Mouse (Mus musculus): ENCODE results near the gene Ccdc93. TPM values are rescaled to one million over a fixed set of nuclear protein-coding genes. Genes with fewer than 3 reads are reported as not detected.

Gene Ccdc93
- total RNA-seq, 2 experiments from 2014 or later, result 14.0 to 14.5 TPM

DNA sequence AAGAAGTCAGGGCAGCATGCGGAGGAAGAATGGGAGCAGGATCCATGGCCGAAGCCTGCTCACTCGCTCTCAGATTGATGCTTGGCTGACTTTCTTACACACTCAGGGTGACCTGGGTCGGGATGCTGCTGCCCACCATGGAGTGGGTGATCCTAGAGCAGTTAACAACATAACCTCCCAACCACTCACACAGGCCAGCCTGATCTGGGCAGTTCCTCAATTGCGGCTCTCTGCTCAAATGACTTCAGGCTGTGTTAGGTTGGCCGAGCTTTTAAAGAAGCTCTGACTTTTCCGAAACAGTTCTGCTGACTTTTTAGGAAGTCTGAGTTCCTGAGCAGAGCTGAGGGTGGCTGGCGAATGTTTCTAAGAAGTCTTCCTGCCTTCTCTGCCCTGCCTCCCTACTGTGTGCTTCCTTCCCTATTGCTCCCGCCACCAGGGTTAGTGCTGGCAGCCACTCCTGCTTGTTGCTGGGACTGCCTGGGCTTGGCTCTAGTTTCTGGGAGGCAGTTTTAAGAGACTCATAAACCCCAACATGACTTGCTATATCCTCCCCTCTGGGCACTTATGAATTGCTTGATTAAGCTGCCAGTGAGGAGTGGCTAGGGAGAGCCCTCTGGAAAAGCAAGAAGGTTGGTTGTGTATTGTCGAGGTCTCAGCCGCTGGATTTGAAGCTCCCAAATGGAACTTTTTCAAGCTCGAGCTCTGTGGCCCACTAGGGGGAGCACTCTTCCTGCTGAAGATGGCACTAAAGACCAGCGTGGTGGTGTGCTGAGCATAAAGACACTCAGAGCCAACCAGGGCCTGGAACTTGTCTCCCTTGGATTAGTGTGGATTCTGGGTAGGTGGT is 9.9 kb downstream of the Ccdc93 start:
- no peak for DNase-seq (ENCODE audit: low spot score)
- intact Hi-C loops (cut with DNase I), result loop anchor here (5.0 kb wide), 2 partner anchors 47 to 127 kb away; partner anchors contain the start of gene Ddx18

DNA sequence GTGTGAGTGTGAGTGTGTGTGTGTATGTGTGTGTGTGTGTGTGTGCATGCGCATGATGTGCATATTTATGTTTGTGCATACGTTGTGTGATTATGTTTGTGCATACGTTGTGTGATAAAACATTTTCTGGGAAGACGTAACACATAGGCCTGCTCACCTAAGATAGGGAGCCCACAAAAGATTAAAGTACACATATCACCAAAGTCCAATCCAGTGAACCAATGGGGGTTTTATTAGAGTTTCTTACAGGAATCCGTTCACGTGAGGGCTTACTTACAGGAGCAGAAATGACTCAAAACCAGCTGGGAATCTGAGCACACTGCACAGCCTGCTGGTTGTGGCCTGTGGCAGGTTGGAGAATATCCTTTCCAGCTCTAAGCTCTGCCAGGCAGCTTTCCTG is 13.3 kb downstream of the Ccdc93 start:
- intact Hi-C loops (cut with DNase I), result loop anchor here (5.0 kb wide), 2 partner anchors 43 to 123 kb away; partner anchors contain the start of gene Ddx18
- DNase-seq (ENCODE audit: low spot score), result no peak

DNA sequence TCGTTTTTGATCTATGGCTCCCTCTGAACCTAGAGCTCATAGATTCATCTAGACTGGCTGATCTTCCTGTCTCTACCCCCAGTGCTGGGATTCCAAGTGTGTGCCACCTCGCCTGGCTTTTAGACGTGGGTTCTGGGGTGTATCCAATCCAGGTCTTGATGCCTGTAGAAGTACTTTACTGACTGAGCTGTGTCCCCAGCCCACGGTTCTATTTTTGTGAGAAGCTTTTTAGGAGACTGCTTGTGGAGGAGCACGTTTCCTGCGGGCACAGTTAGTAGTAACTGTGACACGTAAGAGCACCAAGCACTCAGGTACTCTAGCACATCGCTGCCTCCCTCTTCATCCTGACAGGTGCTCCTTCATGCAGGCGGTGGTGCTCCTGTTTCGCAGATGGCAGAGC is 16.4 kb downstream of the Ccdc93 start:
- intact Hi-C loops (cut with DNase I), result no loop called here
- DNase-seq (ENCODE audit: low spot score), result no peak

DNA sequence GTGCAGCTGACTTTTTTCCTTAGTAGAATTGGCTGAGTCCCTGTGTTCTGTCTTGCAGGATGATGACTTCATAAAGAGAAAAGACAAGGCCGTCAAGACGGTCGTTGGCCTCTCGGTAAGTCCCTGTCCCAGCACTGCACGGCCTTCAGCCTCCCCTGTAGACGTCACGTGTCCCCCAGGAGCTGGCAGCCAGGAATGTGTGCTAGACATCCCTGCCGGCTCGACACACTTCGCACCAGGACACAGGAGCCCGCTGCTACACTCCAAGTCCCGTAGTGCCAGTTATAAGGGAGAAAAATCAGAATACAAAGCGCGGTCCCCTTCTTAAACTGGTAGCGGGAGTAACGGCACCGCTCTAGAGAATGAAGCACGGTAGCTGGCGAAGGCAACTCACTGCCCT is 17.3 kb downstream of the Ccdc93 start:
- intact Hi-C loops (cut with DNase I), result no loop called here

DNA sequence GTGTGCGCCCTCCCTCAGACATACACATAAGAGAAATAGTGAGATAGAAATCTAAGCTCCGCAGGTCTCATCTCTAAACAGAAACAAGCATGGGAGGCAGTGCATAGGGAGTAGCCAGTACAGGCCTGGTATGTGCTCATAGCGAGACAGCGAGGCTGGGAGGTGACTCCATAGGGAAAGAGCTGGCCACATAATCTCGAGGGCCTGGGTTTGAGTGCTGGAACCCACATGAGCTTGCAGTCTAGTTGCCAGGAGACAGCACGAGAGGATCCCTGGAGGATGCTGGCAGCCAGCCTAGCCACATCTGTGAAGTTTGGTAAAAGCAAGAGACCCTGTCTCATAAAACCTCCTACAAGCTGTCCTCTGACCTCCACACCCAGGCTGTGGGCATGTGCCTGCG is 20.2 kb downstream of the Ccdc93 start:
- intact Hi-C loops (cut with DNase I), result no loop called here
- DNase-seq (ENCODE audit: low spot score), result no peak

More for the DNA sequence above, 17.3 kb downstream of the Ccdc93 start:
- DNase-seq (ENCODE audit: low spot score), result no peak

DNA sequence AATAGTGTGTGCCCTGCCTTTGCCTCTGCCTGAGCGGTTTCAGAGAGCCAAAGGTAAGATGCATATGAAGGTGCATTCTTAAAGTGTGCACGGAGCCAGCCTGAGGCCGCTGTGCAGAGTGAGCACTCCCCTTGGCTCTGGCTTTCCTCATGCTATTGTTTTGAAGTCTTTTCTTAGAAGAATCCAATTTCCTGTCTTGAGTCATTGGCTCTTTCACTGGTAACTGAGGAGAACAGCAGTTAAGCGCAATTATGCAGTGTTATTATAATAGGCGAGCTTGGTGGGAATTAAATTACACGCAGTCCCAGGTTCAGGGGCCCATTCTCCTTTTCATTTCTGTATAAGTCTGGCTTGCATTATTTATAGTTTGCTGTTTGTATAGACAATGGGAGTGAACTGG is 21.6 kb downstream of the Ccdc93 start:
- intact Hi-C loops (cut with DNase I), result no loop called here
- no peak for DNase-seq (ENCODE audit: low spot score)

DNA sequence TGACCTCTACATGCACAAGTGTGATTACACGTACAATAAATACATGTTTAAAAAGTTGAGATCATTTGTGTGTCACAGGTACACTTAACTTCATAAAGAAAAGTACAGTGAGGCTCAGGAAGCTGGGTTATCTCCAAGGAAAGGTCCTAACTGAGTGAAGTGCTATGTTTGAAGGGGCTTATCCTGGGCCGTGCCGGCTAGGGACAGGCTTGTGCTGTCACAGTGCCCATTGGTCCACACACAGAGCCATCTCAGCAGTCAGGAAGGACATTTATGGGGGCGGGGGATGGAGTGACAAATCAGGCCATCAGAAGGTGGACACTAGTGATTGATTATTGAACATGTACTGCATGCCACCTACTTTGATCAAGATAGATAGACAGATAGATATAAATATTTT is 22.2 kb downstream of the Ccdc93 start:
- DNase-seq (ENCODE audit: low spot score), result no peak
- intact Hi-C loops (cut with DNase I), result no loop called here

DNA sequence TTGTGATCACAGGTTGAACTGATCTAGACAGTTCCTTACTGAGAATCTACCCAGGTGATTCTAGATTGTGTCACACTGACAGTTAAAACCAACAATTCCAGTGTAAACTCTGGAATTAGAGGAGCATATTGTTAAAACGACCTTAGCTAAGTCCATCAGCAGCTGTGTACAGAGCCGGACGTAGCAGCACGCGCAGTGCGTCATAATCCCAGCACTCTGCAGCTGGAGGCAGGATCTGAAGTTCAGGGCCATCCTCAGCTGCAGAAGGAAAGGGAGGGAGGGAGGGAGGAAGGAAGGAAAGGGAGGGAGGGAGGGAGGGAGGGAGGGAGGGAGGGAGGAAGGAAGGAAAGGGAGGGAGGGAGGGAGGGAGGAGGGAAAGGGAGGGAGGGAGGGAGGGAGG is 24.1 kb downstream of the Ccdc93 start:
- no peak for DNase-seq (ENCODE audit: low spot score)
- intact Hi-C loops (cut with DNase I), result no loop called here

DNA sequence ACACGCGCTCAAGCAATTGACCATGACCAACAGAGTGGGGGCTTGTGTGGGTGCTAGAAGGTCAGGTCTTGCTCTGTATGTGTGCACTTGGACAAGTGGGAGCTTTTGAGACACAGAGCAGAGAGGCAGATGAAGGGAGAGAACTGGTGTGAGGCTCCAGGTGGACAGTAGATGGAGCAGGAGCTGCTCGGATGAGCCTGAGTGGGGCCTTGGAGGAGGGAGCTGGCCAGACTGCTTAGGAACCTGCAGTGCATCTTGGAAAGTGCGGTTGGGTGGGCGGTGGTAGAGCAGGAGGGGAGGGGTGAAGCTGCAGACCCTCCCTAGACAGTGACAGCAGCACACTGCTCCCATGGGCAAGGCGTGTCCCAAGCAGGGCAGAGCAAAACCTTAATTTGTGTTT is 29.2 kb downstream of the Ccdc93 start:
- DNase-seq (ENCODE audit: low spot score), result no peak
- intact Hi-C loops (cut with DNase I), result no loop called here

DNA sequence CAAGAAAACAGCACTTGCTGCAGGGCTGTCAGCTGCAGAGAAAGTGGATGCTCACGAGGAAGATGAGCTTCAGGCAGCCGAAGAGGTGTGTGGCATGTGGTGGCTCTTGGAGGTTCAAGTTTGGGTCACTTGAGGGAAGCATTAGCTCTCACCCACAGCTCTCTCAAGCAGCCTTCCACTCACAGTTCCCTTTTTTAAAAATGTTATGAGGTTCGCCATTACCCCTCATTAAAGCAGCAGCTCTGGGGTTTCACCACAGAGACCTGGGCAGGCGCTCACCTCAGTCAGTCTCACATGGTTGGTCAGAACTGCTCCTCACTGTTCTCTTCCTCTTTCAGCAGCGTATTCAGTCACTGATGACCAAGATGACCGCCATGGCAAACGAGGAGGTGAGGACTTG is 31.0 kb downstream of the Ccdc93 start:
- intact Hi-C loops (cut with DNase I), result no loop called here
- no peak for DNase-seq (ENCODE audit: low spot score)

DNA sequence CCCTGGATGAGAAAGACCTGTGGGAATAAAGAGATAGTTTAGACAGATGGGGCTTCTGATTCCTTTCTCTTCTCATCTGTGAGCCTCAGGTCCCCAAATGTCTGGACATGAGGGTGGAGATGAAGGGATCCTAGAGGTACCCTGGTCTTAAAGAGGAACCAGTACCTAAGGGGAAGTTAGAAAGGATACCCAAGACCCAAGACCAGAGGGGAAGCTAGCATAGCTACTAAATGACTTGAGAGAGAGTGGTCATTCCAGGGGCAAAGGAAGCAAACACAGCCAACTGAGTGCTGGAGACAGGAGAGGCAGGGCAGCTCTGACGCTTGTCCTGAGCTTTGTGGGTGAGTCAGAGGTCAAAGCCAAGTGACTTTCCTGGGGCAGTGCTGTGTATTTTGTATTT is 31.8 kb downstream of the Ccdc93 start:
- intact Hi-C loops (cut with DNase I), result no loop called here
- DNase-seq (ENCODE audit: low spot score), result no peak

DNA sequence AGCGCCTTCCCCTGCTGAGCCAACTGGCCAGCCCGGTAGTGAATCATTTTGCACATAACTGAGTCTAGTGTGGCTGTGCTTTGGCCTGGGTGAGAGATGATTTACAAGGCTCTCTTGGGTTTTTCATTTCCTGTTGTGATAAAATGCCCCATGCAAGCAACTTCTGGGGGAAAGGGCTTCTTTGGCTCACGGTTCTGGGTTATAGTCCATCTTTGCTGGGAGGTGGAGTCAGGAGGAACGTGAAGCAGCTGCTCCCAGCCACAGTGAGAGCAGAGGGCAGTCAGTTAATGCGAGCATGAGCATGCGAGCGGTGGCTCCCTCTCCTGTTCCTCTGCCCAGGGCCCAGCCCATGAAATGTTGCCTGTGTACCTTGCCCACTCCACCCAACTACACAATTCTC is 33.0 kb downstream of the Ccdc93 start:
- intact Hi-C loops (cut with DNase I), result no loop called here
- no peak for DNase-seq (ENCODE audit: low spot score)

DNA sequence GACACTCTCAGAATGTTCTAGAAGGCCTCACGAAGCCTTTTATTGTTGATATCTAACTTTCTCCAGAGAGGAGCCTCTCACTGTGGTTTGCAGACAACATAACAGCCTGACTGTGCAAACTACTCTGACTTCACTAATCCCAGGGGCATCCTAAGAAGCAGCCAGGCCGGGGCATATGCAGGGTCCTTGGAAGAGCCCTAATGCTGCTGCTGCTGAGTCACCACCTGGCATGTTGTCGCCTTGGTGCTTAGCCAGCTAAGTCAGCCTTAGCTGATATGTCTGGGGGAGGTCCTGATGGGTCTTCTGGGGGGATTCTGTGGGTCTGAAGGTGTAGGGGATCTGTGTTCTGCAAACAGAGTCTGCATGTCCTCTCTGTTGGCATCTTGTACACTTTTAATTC is 35.4 kb downstream of the Ccdc93 start:
- no peak for DNase-seq (ENCODE audit: low spot score)
- intact Hi-C loops (cut with DNase I), result no loop called here

DNA sequence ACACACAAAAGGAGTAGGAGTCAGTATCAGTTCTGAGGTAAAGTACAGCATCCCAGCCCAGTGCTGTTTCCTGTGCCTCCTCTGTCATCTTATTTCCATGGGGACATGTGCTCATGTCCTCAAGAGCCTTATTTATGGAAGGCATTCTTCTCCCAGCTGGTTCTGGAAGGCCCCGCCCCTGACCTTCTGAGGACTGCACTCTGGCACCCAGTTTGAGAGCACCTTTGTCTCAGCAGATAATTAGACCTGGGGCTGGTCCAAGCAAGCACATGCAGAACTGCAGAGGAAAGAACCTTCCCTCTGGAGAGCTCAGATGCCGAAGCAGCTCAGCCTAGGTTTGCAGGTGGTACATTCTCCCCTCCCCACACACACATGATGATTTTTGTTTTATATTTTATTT is 37.4 kb downstream of the Ccdc93 start:
- intact Hi-C loops (cut with DNase I), result no loop called here
- no peak for DNase-seq (ENCODE audit: low spot score)

DNA sequence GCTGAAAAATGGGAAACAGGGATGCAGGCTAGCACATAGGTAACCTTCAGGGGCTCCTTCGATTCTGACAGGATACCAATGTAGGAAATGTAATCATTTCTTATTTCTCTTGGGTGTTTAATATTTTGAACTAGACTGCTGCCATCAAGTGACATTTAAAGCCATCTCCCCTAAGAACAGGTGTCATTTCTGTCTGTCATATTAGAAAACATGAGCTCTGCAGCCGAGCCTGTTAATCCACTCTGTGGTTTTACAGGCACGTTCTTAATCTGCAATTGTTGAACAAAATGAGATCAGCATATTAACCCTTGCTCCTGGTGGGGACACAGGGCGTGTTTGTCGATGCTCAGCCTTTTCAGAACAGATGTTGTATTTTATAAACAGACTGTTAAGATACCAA is 40.7 kb downstream of the Ccdc93 start:
- DNase-seq (ENCODE audit: low spot score), result no peak
- intact Hi-C loops (cut with DNase I), result no loop called here

DNA sequence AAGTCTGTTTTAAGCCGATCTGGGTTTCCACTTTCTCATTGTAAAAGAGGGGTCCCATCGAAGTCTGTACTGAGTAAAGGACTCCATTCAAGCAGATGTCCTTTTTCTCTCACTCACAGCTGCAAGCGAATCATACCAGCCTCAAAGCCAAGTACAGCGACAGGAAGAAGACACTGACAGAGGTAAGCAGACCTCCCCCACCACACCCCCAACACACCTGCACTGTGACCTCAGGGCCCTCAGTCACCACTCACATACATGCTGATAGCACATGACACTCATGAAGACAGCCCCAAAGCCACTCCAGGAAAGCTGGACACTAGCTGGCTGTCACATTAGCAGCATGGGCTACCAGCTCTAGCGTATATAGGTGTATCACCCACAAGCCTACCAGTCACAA is 46.9 kb downstream of the Ccdc93 start:
- intact Hi-C loops (cut with DNase I), result no loop called here
- no peak for DNase-seq (ENCODE audit: low spot score)

DNA sequence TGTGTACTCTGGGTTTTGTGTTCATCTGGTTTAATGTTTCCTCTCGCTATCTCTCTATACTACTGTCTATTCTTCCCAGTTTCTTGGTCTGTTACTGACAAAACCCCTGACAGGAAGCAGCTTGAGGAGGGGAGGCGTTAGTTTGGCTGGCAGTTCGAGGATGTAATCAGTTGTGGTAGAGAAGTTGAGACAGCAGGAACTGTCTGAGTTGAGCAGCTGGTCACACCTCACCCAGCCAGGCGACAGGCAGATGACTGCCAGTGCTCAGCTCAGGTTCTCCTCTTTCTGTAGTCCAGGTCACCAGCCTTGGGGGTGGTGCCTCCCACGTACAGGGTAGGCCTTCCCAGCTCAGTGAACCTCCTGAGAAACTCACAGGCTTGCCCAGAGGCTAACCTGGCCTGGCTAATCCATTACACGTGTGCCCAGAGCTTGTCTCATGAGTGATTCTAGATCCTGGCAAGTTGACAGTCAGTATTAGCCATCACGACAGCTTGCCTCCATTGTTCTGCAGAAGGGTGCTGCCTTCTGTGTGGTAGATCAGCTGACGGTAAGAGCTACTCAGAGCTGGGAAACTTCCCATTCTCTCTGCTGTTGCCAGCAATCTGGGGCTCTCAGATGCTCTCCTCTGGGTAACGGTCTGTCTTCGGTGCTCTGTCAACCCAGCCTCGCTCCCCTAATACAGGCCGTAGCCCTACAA is 47.6 kb downstream of the Ccdc93 start:
- DNase-seq (ENCODE audit: low spot score), result no peak
- intact Hi-C loops (cut with DNase I), result no loop called here

DNA sequence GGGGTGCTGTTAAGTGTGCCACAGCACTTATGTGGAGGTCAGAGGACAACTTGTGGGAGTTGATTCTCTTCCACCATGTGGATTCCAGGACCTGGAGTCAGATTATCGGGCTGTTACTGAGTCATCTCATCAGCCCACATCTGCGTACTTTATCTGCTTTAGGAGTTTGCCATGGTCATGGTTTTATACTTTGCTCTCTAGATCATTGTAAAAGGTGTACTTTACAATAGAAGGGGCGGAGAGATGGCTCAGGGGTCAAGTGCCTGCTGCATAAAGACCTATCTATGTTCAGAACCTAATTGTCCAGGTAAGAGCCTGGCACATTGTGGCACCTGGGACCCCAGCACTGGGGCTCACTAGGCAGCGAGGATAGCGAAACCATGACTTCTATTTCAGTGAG is 48.6 kb downstream of the Ccdc93 start:
- DNase-seq (ENCODE audit: low spot score), result no peak
- intact Hi-C loops (cut with DNase I), result no loop called here

DNA sequence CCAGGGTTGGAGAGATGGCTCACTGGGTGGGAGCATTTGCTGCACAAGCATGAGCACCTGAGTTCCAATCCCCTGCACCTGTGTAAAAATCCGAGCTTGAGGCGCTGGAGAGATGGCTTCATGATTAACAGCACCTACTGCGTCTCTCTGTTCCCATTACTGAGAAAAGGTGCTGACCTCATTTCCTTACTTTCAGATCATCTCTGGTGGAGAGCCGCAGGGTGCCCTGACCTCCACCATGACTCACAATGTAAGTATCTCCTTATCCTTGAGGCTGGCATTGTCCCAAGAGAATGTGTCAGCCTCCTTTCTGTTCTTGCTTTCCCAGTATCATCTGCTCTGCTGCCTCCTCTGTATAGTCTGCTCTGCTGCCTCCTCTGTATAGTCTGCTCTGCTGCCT is 52.2 kb downstream of the Ccdc93 start:
- intact Hi-C loops (cut with DNase I), result no loop called here
- no peak for DNase-seq (ENCODE audit: low spot score)

DNA sequence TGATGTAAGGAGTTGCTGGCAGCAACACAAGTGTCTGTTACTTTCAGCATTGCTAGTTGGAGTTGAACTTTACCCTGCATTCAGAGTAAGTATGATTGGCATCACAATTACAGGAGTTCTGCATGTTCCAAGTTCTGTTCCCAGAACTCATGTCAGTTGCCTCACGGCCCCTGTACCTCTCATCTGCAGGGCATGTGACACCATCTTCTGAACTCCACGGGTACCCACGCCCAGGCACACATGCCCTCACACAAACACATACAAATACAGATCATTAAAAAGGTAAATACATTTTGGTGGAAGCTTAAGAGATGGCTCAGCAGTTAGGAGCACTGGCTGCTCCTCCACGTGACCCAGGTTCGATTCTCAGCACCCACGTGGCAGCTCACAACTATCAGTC is 56.0 kb downstream of the Ccdc93 start:
- no peak for DNase-seq (ENCODE audit: low spot score)
- intact Hi-C loops (cut with DNase I), result loop anchor here (5.0 kb wide), 1 partner anchor 45 kb away; no protein-coding TSS in a partner anchor

DNA sequence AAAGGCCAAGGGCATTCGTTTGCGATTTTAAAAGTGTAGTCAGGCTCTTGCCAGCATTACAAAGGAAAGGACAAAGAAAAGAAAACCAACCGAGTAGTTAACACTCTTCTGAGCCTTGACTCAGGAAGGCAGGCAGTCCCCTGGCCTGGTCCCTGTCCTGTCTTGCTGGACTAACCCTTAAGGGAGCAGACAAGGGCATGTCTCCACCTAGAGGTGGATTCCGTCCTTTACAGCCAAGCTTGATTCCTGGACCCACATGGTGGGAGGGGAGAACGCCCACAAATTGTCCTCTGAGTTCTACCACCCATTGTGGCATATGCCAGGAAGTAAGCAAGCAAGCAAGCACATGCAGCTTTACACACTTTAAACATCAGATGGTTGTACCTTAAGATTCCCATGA is 59.4 kb downstream of the Ccdc93 start:
- intact Hi-C loops (cut with DNase I), result no loop called here
- DNase-seq (ENCODE audit: low spot score), result no peak
